Mouse (Mus musculus) E14TG2a.4 (cell line): ENCODE results near the gene Fam172a.

Experiments
- CTCF ChIP-seq: conservative IDR thresholded peaks from 2 replicates; pipeline ENCODE4 v1.5.1; 2014; ENCODE audit warnings: low read length
- NANOG ChIP-seq: IDR thresholded peaks from 2 replicates; pipeline ENCODE4 v1.6.1; 2014; ENCODE audit warnings: borderline replicate concordance, low read length, mixed read lengths
- POU5F1 ChIP-seq: IDR thresholded peaks from 2 replicates; pipeline ENCODE4 v1.6.1; 2014; ENCODE audit warnings: low read length, borderline replicate concordance

GRCm38 (mm10) chr13:78195601-78196115 is 493.8 kb downstream of the Fam172a start:
- TF ChIP-seq CTCF (no peak), NANOG (no peak), POU5F1 (no peak)
